Mouse (Mus musculus) thymus, postnatal 4 days (tissue): Measurements from ENCODE around the gene Dennd2c.

Experiments
- DNase-seq: peaks from one replicate; pipeline ENCODE4 v3.0.0; 2021

Dennd2c gene

DNA sequence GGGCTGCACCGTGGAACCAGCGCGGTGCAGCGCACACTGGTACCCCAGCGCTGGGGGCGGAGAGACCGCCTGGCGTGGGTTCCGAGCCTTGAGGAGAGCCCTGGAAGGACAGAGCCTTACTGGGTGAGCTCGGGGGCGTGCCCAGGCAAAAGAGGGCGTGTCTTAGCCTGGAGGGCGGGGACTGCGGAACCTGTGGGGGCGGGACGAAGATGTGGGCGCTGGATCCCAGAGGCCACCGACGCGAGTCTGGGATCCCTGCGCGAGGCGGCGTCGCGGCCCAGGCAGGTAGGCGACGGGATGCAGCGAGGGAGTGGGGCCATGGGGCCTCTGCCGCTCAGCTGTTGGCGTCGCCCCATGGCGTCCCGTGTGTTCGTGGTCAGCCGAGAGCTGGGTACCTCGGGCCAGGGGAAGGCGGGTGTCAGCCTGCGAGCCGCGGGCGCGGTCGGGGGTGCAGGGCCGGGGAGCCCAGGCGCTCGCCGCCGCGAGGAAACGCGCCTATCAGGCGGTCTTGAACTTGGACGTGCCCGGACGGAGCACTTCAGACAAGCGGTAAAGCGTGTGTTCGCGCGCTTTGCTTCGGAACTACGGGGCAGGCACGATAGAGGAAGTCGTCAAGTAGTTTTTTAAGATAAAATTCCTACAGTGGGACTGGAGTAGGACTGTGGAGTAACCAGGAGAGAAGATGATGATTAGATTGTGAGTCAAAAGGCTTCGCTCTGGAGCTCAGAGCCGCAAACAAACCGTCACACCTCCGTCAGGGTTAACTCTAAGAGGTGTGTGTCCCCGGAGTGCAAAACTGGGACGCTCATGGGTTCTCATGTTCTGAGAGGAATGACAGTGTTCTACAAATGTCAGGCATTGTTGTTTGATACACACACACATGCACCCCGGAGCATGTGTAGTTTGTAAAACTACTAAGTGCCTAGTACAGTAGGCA lies at the start of gene Dennd2c:
Gene Dennd2c, plus strand, starts transcription at position 151 of the 937 bp plus-strand sequence.
- peak; percentile 96 for DNase-seq

DNA sequence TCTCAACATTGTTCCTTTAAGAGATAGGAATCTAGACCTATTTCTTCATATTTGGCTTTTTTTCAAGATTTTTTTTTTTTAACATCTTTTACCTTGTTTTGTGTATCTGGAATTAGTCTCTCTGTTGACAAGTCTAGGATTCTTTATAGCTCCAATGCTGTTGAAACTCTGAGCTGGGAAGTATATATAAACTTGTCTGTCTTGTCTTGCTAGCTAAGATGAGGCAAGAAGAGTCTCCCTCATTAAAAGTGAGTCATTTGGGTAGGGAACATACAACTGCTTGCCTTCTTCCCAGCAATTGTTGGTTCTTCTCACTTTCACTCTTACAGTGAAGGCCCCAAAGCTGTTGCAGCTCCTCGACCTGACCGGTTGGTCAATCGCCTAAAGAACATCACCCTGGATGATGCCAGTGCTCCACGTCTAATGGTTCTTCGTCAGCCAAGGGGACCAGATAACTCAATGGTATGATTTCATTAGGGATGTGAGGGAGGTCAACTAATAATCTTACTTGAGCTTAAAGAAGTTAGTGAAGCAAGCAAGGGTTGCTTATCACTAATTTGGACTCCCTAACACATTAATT lies 46.3 kb upstream of the Dennd2c start:
- no peak for DNase-seq

DNA sequence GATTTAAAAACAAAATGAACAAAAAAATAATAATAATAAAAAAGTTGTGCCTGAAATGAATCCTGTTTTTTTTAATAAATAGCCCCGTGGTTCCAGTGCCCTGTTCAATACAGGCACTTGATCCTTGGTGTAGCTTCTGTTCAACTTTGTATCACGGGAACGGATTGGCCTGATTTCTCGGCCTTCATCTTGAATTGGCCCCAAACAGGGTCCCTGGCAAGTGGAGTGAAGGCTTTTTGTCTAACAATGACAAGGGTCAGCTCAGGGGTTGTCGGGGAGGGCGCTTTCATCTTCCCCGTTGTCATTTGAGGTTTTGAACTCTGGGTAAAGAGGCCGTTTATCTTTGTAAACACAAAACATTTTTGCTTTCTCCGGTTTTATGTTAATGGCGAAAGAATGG lies 44.7 kb upstream of the Dennd2c start:
- no peak for DNase-seq

DNA sequence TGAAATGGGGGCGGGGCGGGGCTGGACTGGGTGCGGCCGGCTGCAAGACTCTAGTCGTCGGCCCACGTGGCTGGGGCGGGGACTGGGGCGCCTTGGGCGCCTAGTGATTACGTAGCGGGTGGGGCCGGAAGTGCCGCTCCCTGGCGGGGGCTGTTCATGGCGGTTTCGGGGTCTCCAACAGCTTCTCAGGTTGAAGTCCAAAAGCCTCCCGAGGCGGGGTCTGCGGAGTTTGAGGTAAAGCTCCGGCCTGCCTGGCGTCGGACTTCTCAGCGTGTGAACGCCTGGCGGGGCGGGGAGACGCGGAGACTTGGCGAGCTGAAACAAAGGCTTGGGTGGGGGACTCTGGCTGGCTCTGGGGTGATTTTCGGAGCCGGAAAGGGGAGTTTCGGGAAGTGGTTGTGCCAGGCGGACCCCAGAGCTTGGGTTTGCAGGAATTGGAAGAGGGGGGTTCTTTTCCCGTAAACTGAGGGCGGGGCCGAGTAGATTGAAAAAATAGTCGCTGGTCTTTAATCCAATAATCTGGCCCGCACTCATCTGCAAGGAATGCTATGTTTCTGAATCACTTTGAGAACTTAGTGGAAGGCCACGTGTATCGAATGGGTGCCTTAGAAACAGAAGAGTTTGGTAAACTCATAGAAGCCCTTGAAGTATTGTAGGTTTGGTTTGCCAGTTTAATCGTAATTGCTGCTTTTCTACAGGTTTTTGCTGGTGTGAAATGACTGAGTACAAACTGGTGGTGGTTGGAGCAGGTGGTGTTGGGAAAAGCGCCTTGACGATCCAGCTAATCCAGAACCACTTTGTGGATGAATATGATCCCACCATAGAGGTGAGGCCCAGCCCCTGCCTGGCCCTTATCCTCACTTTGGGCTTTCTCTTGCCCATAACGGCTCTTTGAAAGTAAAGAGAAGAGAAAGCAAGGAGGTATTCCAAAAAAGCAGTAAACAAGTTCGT lies 43.9 kb upstream of the Dennd2c start, which contains the start of gene Nras:
Gene Nras, plus strand, starts transcription at position 79 of the 951 bp plus-strand sequence.
- peak; percentile 97 for DNase-seq

DNA sequence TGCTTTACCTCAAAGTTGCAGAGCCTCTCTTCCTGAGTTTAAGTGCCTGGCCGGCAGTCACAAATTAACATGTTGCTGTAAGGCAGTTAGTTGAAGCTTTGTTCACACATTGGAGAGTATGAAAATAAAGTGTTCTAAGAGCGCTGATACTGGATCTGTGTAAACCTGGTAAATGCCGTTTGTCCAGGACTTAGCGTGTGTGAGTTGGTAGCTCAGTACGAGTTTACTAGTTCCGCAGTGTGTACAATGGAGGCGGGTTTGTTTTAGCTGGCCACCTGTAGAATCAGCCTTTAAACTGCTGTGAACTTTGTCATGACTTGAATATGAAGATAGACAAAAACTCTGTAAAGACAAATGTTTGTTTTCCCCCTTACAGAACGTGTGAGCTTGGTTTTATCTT lies 35.5 kb upstream of the Dennd2c start:
- no peak for DNase-seq

DNA sequence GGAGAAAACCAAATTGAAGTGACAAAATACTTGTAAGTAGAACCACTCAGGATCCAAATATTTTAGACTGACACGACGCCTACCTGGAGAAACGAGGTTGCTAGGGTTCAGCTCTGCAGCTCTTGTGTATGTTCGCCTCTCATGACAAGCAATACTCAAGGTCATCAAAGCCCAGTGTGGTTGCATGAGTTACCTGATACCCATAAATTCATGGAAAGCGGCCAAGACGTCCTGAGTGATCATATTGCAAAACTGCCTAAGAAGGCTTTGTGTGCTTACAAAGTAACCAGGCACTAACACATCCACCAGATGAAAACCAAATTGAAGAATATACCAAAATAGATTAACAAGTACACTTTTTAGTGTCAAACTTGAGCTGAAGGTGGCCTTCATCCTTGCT lies 33.4 kb upstream of the Dennd2c start:
- DNase-seq = no peak

DNA sequence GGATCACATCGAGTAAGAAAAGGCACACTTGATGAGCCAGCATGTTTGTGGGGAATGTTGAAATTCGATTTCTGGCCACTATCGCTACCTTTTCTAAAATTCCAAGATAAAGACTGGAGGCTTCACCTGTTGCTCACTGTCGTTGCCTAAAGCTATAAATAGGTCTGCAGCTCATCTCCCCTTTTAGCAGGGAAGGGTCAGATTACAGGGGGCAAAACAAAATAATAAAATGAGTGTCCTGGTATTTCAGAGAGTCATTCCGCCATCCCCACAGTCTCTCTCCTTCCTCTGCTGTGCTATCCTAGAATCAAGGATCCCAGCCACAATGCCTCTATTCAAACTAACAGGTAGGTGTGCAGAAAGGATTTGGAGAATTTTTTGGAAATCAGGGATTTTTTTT lies 28.6 kb upstream of the Dennd2c start, which contains the start of gene Ampd1:
Gene Ampd1, plus strand, starts transcription at position 244 of the 400 bp plus-strand sequence.
- DNase-seq = no peak

DNA sequence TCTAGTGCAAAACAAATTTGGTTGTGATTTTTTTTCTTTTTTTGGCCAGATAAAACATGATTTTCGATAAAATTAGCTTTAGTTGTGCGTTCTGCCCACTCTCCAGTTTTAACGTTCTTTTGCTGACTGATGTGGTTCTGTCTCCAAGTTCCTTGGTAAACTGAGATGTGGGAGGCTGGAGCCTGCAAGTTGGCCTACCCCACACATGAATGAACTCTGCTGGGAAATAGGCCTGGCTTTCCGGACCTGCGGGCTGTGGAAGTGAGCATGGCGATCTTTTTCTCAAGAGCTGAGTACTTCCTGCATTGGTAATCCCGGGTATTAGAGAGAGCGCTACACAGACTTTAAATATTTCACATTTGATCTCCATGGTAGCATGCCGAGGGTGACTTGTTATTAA lies 26.5 kb upstream of the Dennd2c start:
- DNase-seq = no peak

DNA sequence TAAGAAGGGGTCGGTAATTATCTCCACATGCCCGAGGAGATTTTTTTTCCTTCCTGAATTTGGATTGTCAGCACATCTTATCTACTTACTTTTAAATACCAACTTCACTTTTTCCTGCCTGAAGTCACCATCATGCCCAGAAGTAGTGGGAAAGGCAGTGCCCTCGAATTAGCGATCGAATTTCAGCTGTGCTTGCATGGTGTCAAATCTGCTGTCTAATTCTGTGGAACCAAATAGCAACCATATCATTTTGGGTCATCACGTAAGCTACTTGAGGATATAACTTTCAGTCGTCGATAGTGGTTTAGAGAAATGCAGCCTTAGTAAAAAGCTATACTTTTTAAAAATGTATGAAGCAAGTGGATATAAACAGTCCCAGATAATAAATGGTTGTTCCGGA lies 25.9 kb upstream of the Dennd2c start:
- no peak for DNase-seq

DNA sequence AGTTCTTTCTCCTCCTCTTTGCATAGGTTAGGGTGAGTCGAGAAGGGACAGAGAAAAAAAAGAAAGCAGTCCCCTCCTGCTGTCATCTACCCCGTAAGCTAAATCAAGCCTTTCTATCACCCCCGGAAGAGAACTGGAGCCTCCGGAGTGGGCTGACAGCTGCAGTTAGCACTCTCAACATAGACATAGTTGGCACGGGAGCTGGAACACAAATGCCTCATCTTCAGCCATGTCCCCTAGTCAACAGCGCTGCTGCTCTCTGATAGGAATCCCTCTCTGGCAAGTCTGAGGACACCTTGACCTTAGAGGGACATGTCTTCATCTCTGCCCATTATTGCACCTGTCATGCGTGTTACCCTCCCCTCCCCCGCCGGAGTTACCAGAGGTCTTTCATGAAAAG lies 23.1 kb upstream of the Dennd2c start:
- DNase-seq = no peak

DNA sequence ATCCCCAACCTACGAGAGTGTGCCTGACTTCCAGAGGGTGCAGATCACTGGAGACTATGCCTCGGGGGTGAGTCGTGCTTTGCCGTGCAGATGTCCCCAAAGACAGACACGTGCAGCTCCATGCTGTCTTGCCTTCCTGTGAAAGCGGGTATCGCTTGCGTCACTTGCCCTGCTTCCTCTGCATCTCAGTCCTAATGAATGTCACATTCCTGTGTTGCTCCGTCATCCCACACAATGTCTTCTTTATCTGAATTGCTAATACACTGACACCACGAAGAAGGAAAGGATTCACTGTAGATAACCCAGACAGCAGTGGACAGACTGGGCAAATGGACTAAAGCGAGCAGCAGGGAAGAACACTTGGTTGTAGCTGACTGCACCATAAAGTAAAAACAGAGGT lies 21.4 kb upstream of the Dennd2c start:
- no peak for DNase-seq

DNA sequence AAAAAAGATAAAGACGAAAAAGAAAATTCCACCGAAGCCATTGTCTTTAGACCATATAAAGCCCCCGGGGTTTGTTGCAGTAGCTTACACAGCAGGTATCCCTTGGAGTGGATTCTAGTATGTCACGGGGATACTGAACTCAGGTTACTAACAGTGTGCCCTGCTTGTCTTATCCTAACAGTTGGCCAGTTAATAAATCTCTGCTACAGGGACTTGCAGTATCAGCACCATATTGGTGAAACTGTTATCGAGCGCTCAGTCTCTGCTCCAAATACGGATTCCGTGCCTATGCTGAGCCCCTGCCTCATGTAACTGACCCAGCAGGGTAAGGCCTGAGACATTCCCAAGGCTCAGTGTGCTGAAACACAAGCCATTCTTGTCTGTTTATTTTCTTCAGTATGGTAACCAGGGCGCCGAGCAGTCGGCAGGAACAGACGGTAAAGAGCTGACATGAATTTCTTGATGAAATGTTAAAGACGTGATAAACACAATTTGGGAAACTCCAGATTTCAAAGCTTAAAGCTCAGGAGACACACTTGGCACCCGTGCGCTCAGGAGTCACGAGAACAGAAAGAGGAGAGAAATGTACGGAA lies 20.4 kb upstream of the Dennd2c start:
- DNase-seq = no peak

DNA sequence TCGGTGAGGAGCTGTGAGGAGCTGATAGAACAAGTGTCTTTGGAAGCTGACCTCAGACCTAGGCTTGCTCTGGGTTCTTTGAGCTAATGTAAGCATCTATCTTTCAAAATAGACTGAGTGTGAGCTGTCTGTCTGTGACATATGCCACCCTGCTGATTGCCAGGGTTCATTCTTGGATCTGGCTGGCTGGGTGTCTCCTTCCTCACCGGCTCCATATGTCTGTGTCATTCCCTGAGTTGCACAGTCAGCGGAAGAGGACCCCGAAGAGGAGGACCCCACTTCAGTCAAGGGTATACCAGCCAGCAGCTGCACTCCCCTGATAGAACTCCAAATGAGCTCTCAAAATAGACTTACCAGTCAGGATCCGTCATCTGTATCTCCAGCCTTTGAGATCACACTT lies 19.6 kb upstream of the Dennd2c start:
- no peak for DNase-seq

DNA sequence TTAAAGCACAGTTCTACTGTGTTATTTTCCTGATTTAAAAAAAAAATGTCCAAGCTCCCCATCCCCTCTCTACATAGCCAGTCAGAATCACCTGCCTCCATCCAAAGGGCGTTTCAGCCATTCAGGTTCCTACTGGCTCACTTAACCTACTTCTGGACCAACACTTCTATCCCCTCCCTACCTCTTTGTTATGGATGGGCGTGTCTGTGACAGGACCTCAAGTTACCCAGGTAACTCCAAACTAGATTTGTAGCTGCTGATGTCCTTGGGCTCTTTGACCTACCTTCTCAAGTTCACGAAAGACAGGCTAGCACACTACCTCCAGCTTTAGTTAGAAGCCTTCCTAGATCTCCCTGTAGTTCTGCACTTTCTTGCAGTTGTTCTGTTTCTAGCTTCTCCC lies 16.4 kb upstream of the Dennd2c start:
- no peak for DNase-seq

DNA sequence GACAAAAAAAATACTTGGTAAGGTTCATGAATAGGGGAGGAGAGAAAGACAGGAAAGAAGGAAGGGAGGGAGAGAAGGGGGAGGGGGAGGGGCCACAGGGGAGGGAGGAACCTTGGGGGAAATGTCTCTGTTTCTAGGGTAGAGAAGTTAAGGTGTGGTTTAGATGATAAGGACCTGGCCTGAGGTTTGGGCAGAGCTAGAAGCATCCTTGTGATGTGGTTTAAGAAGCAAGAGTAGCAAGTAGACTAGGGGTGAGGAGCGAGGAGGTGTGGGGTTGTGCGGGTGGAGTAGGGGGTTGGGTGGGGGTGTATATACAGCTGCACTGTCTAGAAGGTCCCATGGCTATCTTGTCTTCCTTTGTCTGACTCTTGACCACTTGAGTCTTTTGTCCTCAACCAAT lies 10.7 kb upstream of the Dennd2c start:
- DNase-seq = peak; percentile 42

DNA sequence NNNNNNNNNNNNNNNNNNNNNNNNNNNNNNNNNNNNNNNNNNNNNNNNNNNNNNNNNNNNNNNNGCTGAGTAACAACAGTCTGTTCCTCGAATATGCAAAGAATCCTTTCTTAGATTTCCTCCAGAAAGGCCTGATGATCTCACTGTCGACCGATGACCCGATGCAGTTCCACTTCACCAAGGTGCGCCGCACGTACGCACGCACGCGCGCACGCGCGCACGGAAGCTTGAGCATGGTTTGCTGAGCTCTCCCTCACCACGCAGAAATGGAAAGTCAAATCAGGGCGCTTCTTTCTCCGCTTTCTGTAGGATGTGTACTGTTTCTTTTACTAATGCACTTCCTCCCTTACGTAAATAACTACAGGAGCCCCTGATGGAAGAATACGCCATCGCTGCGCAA lies 3.7 kb upstream of the Dennd2c start:
- DNase-seq = peak; percentile 29

DNA sequence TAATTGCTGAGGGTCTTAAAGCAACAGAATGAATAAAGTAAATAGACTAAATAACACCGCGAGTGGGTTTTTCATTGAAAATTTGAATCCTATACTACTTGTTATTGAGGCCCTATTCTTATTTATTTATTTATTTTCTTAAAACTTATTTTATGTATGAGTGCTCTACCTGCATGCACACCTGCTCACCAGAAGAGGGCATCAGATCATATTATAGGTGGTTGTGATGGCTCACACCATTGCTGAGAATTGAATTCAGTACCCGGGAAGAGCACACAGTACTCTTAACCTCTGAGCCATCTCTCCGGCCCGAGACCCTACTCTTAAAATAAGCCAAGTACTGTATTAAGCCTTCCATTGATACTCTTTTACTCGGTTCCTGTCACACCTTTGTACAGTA lies 2.7 kb upstream of the Dennd2c start:
- DNase-seq = no peak

DNA sequence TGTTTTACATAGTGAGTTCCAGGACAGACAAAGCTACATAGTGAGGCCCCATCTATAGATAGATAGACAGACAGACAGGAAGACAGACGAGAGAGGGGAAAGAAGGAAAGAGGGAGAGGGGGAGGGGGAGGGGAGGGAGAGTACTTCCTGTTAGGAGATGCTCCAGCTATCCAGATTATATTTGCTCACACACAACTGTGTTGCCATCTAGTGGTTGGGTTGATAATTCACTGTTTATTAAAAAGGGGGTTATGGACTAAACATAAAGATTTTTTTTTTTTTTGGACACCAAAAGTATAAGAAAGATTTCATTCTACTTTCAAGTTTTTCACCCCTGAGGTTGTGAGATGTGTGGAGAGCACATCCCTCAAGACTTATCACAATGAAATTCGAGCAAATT lies 1.7 kb upstream of the Dennd2c start:
- DNase-seq = no peak

DNA sequence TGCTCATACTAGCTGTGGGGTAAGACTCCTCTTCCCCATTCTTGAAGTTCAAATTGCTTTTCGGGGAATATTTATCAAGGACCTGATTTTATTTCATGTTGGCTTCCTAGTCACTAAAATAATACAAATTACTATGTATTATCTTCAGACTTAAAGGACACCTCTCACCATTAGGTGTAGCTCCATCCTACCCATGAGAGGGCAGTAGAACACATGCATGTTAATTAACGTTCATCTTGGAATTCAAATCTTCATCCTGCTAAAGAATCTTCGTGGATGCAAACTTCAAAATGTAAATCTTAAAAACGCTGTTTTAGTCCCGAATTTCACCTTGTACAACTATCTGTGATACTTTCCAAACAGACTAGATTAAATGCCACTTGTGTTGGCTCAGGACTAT lies 1.2 kb upstream of the Dennd2c start:
- no peak for DNase-seq

DNA sequence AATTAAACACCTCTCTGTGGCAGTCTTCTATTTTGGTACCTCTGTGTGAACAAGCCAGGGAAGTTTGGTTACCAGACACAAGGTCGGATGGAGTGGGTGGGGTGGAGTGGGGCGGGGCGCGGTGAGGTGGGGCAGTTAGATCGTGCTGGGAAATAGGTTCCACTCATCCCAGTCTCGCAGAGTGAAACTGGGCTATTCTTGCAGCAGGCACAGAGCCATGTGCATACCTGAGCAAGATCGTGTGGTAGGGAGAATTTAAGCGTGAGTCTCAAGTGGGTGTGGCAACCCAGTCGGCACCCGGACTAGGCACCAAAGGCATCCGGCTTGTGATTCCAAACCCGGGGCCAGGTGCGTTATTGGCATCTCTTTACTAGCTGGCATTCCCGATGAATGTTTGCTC lies 495 bp upstream of the Dennd2c start:
- peak; percentile 49 for DNase-seq

DNA sequence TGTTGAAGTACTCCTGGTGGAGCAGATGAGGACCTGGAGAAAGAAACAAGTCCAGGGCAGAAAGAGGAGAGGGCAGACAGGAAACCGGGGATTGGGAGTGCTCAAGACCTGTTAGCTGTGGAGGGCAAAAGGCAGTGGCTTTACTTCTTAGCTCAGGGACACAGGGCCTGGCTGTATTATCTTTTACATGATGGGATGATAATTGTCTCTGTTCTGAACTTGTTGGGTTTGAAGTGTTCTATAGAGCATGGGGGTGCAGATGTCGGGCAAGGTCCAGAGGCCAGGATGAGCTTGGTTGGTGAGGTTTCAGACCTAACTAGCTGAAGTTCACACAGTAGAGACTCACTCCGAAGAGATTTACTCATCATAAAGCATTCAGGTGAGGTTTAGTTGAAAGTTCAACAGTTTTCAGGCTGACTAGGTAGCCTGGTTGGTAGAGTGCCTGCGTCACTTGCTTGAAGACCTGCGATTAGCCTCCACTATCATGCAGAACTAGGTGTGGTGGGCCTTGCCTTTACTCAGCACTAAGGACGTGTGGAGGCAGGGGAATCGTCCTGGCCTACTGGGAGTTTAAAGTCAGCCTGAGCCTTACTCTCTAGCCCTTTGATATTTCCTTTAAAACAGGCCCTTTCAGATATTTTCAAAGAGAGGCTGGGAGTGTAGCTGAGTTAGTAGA lies 5.3 kb downstream of the Dennd2c start:
- no peak for DNase-seq

DNA sequence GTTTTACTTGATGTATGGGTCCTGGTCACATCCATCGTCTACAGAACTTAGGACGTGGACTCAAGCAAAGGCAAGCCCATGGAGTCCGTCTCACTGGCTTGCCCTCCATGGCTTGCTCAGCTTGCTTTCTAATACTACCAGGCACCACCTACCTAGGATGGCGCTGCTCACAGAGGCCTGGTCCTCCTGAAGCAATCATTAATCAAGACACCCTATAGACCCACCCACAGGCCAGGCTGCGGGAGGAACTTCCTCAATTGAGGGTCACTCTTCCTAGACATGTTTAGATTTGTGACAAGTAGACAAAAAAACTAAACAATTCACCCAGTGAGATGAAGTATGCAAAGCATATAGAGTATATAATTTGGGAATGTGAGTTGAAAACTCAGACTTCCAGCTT lies 9.8 kb downstream of the Dennd2c start:
- DNase-seq = no peak
